Mouse (Mus musculus): Measurements from ENCODE around the gene Ctsa. TPM values are rescaled to one million over a fixed set of nuclear protein-coding genes. Genes with fewer than 3 reads are reported as not detected.

Ctsa gene
- polyA plus RNA-seq, 1 experiment from 2014 or later, result 105 TPM

DNA sequence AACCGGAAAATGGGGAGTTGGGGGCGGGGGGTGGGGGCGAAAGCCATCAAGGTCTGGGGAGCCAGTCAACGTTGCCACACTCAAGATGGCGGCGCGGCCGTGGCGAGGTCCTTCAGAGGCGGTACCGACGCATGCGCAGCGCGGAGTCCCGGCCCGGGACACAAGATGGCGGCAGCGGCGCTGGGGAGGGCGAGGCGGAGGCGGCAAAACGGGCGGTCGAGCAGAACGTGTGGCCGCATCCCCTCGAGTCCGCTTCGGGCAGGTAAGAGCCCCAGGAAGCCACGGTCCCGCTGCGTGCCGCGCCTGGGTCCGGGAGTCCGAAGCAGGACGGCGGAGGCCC lies 46.5 kb downstream of the Ctsa start, which contains the start of gene Pcif1:
TSS of gene Pcif1 (plus strand) at position 77 of the 340 bp plus-strand sequence.
- no peaks in the 10 kb centered on the region for H3K27me3 ChIP-seq (ENCODE audit: low read depth, poor library complexity, severe bottlenecking)
- no peaks in the 10 kb centered on the region for H3K9me3 ChIP-seq (replicated peaks)
- 0% methylated on average over 40 of the region's 40 CpGs for WGBS
- peaks cover 25% of the 10 kb centered on the region for H3K36me3 ChIP-seq
- DNase-seq (ENCODE audit: low spot score), result peak; percentile 98
- H3K27ac ChIP-seq, result peak within 1 kb of the TSS; percentile 100
- peak within 1 kb of the TSS; percentile 92 for H3K4me3 ChIP-seq
- H3K4me1 ChIP-seq, result peaks cover 29% of the 10 kb centered on the region

DNA sequence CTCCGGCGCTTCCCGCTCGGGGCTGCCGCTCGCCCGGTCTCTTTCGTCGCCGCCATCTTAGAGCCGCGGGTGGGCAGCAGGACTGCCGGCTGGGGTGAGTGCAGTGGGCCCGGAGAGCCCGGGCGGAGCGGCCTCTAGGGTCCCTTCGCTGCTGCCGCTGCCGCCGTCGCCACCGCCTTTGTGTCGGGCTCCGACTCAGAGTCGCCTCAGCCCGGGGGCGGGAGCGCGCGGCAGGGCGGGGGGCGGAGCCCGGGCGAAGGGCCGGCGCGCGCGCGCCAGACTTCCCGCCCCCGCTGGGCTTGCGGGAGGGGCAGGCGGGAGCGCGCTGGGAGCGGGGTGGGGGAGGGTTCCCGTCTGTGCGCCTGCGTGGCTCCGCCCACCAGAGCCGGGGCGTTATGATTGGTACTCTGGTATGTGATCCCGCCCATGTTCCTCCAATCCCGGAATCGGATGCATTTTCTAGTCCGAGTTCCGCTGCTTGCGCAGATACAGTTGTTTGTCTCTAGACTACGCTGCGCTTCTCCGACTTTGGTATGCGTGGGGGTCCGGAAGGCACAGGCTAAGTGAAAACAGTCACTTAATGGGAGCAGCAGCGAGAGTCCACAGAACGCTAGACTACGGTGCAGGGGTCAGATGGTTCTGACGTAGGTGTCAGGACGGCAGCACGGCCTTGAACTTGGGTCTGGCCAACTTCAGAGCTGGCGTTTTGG lies 47.0 kb downstream of the Ctsa start:
- H3K36me3 ChIP-seq, result peaks cover 29% of the 10 kb centered on the region
- H3K9me3 ChIP-seq (replicated peaks), result no peaks in the 10 kb centered on the region
- DNase-seq (ENCODE audit: low spot score), result peak; percentile 99
- WGBS, result under 1% methylated on average over 72 of the region's 72 CpGs
- H3K4me3 ChIP-seq, result peak overlapping the region; percentile 92
- H3K4me1 ChIP-seq, result peaks cover 24% of the 10 kb centered on the region
- H3K27me3 ChIP-seq (ENCODE audit: low read depth, poor library complexity, severe bottlenecking), result no peaks in the 10 kb centered on the region
- H3K27ac ChIP-seq, result peak overlapping the region; percentile 100

DNA sequence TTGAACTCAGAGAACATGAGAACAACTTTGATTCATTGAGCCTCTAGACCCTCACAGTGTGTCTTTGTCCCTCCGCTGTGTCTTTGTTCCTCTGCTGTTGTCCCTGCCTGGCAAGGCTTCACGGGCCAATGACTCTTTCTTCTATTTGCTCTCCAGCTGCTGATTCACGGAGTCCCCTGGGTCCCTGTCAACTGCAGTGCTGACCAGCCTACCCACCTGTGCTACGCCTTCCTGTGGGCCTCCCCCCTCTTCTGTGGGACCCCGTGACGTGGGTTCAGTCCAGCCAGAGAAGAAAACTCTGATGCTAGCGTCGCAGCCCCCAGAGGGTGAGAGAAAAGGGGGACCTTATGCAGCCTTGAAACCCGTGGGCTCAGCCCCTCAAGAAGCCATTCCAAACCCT lies 49.9 kb downstream of the Ctsa start:
- Histone ChIP-seq H3K36me3 (peaks cover 52% of the 10 kb centered on the region), H3K9me3 (replicated peaks) (no peaks in the 10 kb centered on the region), H3K27ac (no peak overlapping the region), H3K27me3 (ENCODE audit: low read depth, poor library complexity, severe bottlenecking) (no peaks in the 10 kb centered on the region), H3K4me3 (no peak overlapping the region), H3K4me1 (peaks cover 18% of the 10 kb centered on the region)
- no peak for DNase-seq (ENCODE audit: low spot score)
- 92% methylated on average over 9 of the region's 9 CpGs for WGBS

DNA sequence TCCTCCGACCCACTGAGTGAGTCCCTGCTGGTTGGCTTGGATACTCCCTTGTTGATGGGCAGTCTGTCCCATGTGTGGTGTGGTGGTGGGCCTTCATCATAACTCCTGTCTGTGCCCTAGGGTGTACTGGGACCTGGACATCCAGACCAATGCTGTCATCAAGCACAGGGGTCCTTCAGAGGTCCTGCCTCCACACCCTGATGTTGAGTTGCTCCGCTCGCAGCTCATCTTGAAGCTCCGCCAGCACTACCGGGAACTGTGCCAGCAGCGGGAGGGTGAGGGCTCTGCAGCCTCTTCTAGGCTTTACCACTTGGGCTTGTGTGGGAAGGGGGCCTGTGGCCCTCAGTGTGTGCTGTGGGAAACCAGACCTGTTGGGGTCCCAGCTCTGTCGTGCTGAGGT lies 53.1 kb downstream of the Ctsa start:
- WGBS, result 88% methylated on average over 7 of the region's 7 CpGs
- H3K4me3 ChIP-seq, result no peak overlapping the region
- no peak for DNase-seq (ENCODE audit: low spot score)
- H3K27me3 ChIP-seq (ENCODE audit: low read depth, poor library complexity, severe bottlenecking), result no peaks in the 10 kb centered on the region
- H3K36me3 ChIP-seq, result peaks cover 83% of the 10 kb centered on the region
- H3K4me1 ChIP-seq, result peaks cover 2% of the 10 kb centered on the region
- no peaks in the 10 kb centered on the region for H3K9me3 ChIP-seq (replicated peaks)
- no peak overlapping the region for H3K27ac ChIP-seq

DNA sequence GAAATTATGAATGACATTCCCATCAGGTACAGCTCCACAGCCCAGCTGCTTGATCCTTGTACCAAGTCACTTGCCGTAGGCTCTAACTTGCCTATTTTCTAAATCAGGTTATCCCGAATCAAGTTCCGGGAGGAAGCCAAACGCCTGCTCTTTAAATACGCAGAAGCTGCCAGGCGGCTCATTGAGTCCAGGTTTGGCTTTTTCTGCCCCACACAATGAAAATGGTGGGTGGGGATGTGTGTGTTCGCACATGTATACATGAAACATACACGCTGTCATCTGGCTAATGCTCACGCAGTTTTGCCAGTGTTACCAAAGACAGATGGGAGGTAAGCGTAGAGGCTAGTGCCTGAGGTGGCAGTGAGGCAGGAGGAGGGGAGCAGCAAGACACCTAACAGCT lies 53.9 kb downstream of the Ctsa start:
- Histone ChIP-seq H3K36me3 (peaks cover 92% of the 10 kb centered on the region), H3K9me3 (replicated peaks) (no peaks in the 10 kb centered on the region), H3K27ac (no peak overlapping the region), H3K27me3 (ENCODE audit: low read depth, poor library complexity, severe bottlenecking) (no peaks in the 10 kb centered on the region), H3K4me1 (no peaks in the 10 kb centered on the region), H3K4me3 (no peak overlapping the region)
- DNase-seq (ENCODE audit: low spot score), result no peak
- 97% methylated on average over 10 of the region's 10 CpGs for WGBS

DNA sequence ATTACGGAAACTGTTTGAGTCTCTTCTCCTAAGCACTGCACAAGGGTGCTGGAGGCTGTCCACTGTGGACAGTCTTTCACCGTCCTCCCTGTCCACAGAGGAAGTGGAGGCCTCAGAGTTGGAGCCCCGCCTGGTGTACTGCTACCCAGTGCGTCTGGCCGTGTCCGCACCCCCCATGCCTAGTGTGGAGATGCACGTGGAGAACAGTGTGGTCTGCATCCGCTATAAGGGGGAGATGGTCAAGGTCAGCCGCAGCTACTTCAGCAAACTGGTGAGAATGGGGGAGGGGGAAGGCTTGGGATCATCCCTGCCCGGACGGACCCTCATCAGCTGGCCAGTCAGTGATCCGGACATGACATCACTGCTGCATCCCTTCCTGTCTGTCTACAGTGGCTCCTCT lies 56.3 kb downstream of the Ctsa start:
- no peaks in the 10 kb centered on the region for H3K27me3 ChIP-seq (ENCODE audit: low read depth, poor library complexity, severe bottlenecking)
- H3K4me3 ChIP-seq, result no peak overlapping the region
- H3K9me3 ChIP-seq (replicated peaks), result no peaks in the 10 kb centered on the region
- H3K4me1 ChIP-seq, result no peaks in the 10 kb centered on the region
- no peak for DNase-seq (ENCODE audit: low spot score)
- H3K27ac ChIP-seq, result no peak overlapping the region
- H3K36me3 ChIP-seq, result peaks cover 99% of the 10 kb centered on the region
- 87% methylated on average over 12 of the region's 12 CpGs for WGBS

DNA sequence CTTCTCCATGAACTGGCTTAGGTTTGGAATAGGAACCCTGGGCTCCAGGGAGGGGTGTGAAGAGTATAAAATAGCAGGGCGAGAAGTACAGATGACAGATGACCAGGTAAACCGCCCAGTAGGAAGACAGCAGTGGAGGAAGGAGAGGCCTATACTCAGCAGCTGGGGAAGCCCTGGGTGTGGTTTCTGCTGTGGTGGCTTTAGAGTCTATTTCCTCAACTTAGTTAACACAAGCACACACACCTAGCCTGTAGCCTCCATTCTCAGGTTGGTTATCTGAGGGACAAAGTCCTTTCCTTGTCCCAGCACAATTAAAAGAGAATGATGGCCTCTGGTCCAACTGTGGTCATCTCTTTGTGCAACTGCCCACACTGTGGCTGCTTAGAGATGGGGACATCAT lies 57.3 kb downstream of the Ctsa start:
- Histone ChIP-seq H3K9me3 (replicated peaks) (no peaks in the 10 kb centered on the region), H3K36me3 (peaks cover 100% of the 10 kb centered on the region), H3K27me3 (ENCODE audit: low read depth, poor library complexity, severe bottlenecking) (no peaks in the 10 kb centered on the region), H3K4me3 (no peak overlapping the region), H3K27ac (no peak overlapping the region), H3K4me1 (no peaks in the 10 kb centered on the region)
- WGBS, result 93% methylated on average over 2 of the region's 2 CpGs
- no peak for DNase-seq (ENCODE audit: low spot score)

Other genes with a start within 250 kb of the Ctsa start
- gene Wfdc6a, start 247.4 kb upstream of the Ctsa start, polyA plus RNA-seq (2016; fragmentation: Nextera tagmentation; extraction: Ambion mirVana), result not detected in 2 replicates
- gene Eppin, start 239.3 kb upstream of the Ctsa start, polyA plus RNA-seq (2016; fragmentation: Nextera tagmentation; extraction: Ambion mirVana), result not detected in 2 replicates
- gene Wfdc6b, start 219.4 kb upstream of the Ctsa start, polyA plus RNA-seq (2016; fragmentation: Nextera tagmentation; extraction: Ambion mirVana), result not detected in 2 replicates
- gene Wfdc8, start 219.2 kb upstream of the Ctsa start, polyA plus RNA-seq (2016; fragmentation: Nextera tagmentation; extraction: Ambion mirVana), result not detected in 2 replicates
- not detected in 2 replicates for gene Wfdc16, start 194.1 kb upstream of the Ctsa start, polyA plus RNA-seq (2016; fragmentation: Nextera tagmentation; extraction: Ambion mirVana)
- not detected in 2 replicates for gene Wfdc10, start 176.8 kb upstream of the Ctsa start, polyA plus RNA-seq (2016; fragmentation: Nextera tagmentation; extraction: Ambion mirVana)
- not detected in 2 replicates for gene Wfdc9, start 176.3 kb upstream of the Ctsa start, polyA plus RNA-seq (2016; fragmentation: Nextera tagmentation; extraction: Ambion mirVana)
- not detected in 2 replicates for gene Wfdc11, start 158.8 kb upstream of the Ctsa start, polyA plus RNA-seq (2016; fragmentation: Nextera tagmentation; extraction: Ambion mirVana)
- gene Wfdc13, start 147.8 kb upstream of the Ctsa start, polyA plus RNA-seq (2016; fragmentation: Nextera tagmentation; extraction: Ambion mirVana), result not detected in 2 replicates
- gene Spint4, start 134.4 kb upstream of the Ctsa start, polyA plus RNA-seq (2016; fragmentation: Nextera tagmentation; extraction: Ambion mirVana), result not detected in 2 replicates
- not detected in 2 replicates for gene Spint5, start 117.6 kb upstream of the Ctsa start, polyA plus RNA-seq (2016; fragmentation: Nextera tagmentation; extraction: Ambion mirVana)
- 0.95 and 0.98 TPM in 2 replicates for gene Wfdc3, start 86.9 kb upstream of the Ctsa start, polyA plus RNA-seq (2016; fragmentation: Nextera tagmentation; extraction: Ambion mirVana)
- 93.1 and 93.2 TPM in 2 replicates for gene Dnttip1, start 86.9 kb upstream of the Ctsa start, polyA plus RNA-seq (2016; fragmentation: Nextera tagmentation; extraction: Ambion mirVana)
- 607 and 617 TPM in 2 replicates for gene Ube2c, start 63.0 kb upstream of the Ctsa start, polyA plus RNA-seq (2016; fragmentation: Nextera tagmentation; extraction: Ambion mirVana)
- gene Tnnc2, start 52.9 kb upstream of the Ctsa start, polyA plus RNA-seq (2016; fragmentation: Nextera tagmentation; extraction: Ambion mirVana), result 0.79 and 1.3 TPM in 2 replicates
- 9.0 and 12.2 TPM in 2 replicates for gene Snx21, start 47.0 kb upstream of the Ctsa start, polyA plus RNA-seq (2016; fragmentation: Nextera tagmentation; extraction: Ambion mirVana)
- gene Acot8, start 28.0 kb upstream of the Ctsa start, polyA plus RNA-seq (2016; fragmentation: Nextera tagmentation; extraction: Ambion mirVana), result 14.7 and 18.4 TPM in 2 replicates
- 9.1 and 9.9 TPM in 2 replicates for gene Zswim3, start 27.8 kb upstream of the Ctsa start, polyA plus RNA-seq (2016; fragmentation: Nextera tagmentation; extraction: Ambion mirVana)
- gene Zswim1, start 10.2 kb upstream of the Ctsa start, polyA plus RNA-seq (2016; fragmentation: Nextera tagmentation; extraction: Ambion mirVana), result 24.3 and 24.6 TPM in 2 replicates
- 0.36 TPM in 1 of 2 replicates, not detected in the other for gene Spata25, start 4.3 kb upstream of the Ctsa start, polyA plus RNA-seq (2016; fragmentation: Nextera tagmentation; extraction: Ambion mirVana)
- gene Neurl2, start 583 bp downstream of the Ctsa start, polyA plus RNA-seq (2016; fragmentation: Nextera tagmentation; extraction: Ambion mirVana), result 4.0 and 6.9 TPM in 2 replicates
- 20.2 and 24.9 TPM in 2 replicates for gene Pltp, start 24.8 kb downstream of the Ctsa start, polyA plus RNA-seq (2016; fragmentation: Nextera tagmentation; extraction: Ambion mirVana)
- 73.7 and 86.7 TPM in 2 replicates for gene Pcif1, start 46.4 kb downstream of the Ctsa start, polyA plus RNA-seq (2016; fragmentation: Nextera tagmentation; extraction: Ambion mirVana)
- 18.0 and 21.3 TPM in 2 replicates for gene Zfp335, start 78.9 kb downstream of the Ctsa start, polyA plus RNA-seq (2016; fragmentation: Nextera tagmentation; extraction: Ambion mirVana)
- 0.31 and 0.33 TPM in 2 replicates for gene Mmp9, start 107.9 kb downstream of the Ctsa start, polyA plus RNA-seq (2016; fragmentation: Nextera tagmentation; extraction: Ambion mirVana)
- gene Slc12a5, start 127.9 kb downstream of the Ctsa start, polyA plus RNA-seq (2016; fragmentation: Nextera tagmentation; extraction: Ambion mirVana), result 0.83 and 1.0 TPM in 2 replicates
- 92.9 and 105 TPM in 2 replicates for gene Ncoa5, start 202.0 kb downstream of the Ctsa start, polyA plus RNA-seq (2016; fragmentation: Nextera tagmentation; extraction: Ambion mirVana)
- gene Cd40, start 222.8 kb downstream of the Ctsa start, polyA plus RNA-seq (2016; fragmentation: Nextera tagmentation; extraction: Ambion mirVana), result 10.5 and 11.5 TPM in 2 replicates